Mouse (Mus musculus): ENCODE data around the gene Htra1.
A peak's percentile ranks its signal among the peaks of the same experiment; 100 is the strongest.

The Htra1 gene

DNA sequence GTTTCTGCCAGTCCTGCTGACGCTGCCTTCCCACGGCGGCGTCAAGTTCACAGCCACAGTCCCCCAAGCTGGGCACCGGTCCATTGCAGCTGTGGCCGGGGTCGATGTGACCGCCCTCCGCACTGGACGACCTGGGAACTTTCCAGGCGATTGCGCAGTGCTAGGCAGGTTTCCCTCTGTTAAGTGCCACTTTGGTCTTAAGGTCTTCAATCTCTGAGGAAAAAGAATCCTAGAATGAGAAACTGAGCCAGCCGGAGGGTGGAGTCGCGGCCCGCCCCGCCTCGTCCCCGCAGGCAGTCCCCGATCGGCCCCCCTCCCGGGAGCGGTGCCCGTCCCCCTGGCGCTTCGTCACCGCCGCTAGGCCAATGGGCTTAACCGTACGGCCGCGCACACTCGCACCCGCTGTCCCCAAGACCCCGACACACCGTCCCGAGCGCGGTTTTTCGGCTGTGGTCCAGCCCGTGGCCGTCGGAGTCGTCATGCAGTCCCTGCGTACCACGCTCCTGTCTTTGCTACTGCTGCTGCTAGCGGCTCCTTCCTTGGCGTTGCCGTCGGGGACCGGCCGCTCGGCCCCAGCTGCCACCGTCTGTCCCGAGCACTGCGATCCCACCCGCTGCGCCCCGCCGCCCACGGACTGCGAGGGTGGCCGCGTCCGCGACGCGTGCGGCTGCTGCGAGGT lies at the start of gene Htra1:
Gene Htra1 (plus strand): TSS at position 319 of the 679 bp plus-strand sequence.
- DNase-seq: peak; percentile 8 to 9

DNA sequence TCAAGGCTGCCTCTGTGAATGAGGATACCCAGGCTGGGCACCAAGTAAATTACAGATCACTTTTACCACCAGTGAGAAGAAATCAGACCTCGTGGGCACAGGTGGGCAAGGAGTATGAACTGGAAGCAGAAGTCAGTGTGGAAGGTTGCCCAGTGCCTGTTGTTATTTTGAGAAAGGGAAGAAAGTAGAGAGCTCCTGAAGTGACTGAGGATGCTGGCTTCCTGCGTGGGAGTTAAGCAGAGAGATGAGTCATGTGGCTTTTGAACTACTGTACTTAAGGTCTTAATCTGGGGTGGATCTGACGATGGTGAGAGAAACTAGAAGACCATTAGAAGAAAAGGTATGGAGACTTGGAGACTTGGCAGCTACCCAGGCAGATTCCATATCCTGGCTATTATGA lies 49.7 kb upstream of the Htra1 start:
- no peak for DNase-seq

DNA sequence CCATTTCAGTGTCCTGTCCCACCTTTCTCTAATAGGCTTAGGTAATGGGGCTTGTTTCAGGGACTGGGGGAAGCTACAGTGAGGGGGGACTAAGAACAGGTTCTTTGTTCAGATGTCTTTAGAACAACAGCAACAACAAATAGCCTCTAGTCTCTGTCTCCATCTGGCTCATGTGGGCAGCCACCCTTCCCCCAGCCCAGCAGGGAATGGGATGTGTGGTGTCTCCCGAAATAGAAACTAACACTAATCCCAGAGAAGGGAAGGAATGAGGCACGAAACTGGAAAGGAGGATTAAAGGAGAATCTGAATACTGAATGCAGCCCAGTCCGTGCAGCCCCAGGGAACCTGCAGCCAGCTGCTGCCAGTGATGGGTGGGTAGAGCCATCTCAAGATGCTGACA lies 48.0 kb upstream of the Htra1 start:
- DNase-seq: no peak

DNA sequence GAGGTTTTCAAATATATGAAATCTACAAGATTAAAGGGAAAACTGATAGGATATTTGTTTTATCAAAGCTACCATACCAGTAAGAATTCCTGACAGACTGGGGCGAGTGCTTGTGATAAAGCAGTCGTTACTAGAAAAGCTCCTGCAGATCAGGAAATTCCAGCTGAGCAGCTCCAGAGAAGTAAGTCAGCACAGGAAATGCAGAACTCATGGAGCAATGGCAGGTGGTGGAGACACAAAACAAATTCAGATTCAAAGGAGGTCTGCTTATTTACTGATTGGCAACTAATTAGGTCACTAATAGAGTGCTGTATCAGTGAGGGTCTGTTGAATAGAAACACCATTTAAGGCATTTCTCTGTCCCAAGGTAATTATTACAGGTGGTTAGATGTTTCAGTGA lies 45.0 kb upstream of the Htra1 start:
- DNase-seq: no peak

DNA sequence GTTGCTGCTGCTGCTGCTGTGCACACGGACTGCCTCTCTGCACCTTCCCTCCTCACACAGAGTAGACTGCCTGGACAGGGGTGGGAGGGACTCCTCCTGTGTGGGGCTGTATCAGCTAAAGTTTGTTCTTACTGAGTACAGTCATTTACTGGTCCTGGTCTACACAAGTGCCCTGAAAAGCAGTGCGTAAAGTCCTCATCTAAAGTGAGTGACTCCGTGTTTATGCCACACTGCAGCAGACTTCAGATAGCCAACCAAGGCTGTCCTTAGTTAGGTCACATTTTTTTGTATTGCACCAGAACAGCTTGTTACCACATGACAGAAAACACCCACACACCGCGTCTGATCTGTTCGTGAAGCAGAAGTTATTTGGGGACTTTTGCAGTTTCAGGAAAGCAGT lies 42.9 kb upstream of the Htra1 start:
- DNase-seq: peak in 1 of 2 experiments; percentile 31

DNA sequence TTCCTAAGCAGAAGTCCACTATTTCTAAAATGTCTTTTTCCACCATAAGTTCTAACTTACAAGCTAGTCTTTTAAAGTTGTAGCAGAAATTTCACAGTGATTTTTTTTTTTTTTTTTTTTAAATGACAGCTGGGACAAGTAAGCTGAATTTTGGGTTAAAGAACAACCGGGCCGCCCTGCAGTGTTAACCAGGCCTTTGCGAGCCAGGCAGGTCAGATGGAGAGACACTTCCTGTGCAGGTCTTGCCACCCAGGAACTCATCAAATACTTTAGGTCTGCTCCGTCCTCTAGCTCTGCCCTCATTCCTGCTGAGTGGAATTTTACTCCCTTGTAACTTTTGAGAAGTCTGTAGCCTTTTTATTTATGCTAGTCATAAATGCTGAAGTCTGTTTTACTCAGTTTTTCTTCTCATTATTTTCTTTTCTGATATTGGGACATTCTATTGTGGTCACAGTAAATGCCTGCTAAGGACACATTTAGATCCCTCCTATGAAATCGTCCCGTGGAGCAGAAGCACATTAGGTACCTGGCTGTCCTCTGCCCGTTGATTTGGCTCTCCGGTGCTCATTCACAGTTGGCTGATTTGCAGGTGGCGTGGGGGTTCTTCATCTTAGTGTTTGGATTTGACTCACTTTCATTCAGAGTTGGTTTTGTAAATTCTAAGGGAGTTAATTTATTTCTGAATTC lies 40.8 kb upstream of the Htra1 start:
- DNase-seq: no peak

DNA sequence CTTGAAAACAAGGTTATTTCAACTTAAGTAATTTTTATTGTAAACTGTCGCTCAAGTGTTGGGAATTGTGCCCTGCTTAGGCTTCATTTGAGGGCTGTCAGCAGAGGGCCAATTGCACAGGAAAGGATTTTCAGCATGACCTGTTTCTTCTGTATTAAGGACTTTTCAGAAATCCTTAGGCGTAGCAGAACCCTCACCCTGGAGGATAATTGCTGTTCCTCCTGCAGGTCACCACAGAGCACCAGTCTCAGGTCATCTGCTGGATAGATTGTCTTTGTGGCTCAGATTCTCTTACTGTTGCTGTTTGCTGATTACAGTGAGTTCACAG lies 40.3 kb upstream of the Htra1 start:
- DNase-seq: no peak

DNA sequence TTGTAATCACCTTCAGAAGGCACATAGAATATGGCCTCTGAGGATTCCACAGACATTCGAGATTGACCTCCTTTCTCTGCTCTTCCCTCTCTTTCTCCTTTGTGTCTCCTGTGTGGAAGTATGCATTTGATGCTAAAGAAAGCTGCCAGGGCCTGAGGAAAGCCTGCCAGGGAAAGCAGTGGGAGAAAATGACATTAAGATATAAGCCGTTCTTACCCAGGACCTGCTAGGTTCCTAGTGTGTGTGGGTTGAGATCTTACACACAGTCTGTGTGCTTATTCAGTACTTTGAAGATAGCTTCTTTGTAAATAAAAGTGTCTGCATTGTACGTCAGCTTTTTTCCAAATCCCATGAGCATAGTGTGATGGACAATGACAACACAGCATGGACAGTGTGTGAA lies 39.8 kb upstream of the Htra1 start:
- DNase-seq: no peak

DNA sequence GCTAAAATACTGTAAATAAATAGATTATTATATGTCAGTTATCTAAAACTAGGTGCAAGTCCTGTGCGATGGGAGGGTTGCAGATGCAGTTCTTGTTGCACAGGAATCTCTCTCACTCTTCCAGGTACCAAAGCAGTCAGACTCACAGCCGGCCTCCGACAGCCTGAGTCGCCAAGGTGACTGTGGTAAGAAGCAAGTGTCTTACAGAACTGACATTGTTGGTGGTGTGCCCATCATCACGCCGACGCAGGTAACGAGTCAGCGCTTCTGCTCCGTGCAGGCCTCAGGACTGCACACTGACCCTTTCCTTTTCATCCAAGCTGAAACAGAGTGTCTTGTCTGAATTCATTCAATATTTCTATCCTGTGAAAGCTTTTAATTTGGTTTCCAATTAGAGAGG lies 38.7 kb upstream of the Htra1 start:
- DNase-seq: no peak

DNA sequence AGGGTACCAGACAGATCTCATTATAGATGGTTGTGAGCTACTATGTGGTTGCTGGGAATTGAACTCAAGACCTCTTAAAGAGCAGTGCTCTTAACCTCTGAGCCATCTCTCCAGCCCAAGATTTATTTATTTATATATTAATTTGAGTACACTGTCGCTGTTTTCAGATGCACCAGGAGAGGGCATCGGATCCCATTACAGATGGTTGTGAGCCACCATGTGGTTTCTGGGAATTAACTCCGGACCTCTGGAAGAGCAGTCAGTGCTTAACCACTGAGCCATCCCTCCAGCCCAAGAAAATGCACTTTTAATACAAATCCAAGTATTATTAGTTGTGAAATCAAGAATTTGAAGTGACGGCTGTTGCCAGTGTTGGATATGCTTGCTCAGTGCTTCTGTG lies 37.5 kb upstream of the Htra1 start:
- DNase-seq: no peak

DNA sequence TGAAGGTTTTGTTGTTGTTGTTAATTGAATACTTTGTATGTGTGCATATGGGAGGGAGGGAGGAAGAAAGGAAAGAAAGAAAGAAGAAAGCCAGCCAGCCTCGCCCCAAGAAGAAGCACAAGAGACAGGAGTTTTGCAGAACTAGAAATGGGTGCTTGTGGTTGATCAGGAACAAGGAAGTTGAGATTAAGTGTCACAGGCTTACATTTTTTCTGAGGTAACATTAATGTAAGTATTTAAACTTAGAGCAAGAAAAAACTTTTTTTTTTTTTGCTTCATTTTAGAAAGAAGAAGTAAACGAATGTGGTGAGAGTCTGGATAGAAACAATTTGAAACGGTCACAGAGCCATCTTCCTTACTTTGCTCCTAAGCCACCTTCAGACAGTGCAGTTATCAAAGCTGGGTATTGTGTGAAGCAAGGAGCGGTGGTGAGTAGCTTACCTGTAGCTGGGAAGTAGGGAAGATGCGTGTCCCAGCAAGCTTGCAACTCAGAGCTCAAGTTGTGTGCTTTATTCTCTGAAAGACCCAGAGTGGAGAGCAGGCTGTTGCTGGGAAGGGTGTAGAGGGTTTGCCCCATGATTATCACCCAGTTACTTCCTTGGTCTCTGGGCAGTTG lies 35.6 kb upstream of the Htra1 start:
- no peak for DNase-seq

DNA sequence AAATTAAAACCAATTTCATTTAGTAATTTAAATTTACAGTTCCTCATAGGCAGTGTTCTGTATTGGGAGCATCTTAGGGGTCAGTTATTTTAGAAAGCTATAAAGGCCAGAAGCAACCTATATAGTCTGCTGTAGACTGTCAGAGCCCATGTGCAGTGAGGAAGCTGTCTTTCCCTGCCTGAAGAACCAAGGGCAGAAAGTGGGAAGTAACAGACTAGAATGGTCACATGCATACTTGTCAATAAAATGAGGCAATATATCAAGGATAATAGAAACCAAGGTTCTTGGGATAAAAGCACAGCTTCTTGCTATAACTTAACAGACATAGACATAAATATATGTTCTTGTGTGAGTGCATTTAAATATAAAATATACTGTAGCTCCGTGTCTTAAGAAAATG lies 33.0 kb upstream of the Htra1 start:
- DNase-seq: no peak

DNA sequence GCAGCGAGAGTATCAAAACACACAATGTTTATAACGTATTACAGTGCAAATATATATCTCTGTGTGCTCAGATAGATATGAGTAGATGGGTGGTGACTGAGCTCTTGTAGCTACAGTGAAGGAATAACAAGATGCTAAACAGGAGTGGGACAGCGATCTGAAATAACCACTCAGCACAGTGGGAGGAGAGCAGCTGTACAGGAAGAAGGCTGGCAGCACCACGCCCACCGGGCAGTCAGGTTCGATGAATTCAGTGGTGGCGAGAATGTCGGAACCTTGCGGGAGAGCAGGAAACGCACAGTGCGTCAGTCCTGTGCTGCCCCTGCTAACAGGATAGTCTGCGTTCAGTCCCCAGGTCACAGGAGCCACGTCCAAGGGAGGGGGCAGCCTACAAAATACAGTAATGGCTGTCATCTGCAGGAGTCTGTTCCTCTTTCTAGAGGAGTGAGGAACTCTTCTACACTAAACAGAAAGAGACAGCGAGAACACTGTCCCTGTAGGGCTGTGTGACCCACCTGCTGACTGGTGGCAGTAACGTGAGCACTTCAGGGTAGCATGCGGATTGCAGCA lies 32.3 kb upstream of the Htra1 start:
- peak; percentile 10 to 41 for DNase-seq

DNA sequence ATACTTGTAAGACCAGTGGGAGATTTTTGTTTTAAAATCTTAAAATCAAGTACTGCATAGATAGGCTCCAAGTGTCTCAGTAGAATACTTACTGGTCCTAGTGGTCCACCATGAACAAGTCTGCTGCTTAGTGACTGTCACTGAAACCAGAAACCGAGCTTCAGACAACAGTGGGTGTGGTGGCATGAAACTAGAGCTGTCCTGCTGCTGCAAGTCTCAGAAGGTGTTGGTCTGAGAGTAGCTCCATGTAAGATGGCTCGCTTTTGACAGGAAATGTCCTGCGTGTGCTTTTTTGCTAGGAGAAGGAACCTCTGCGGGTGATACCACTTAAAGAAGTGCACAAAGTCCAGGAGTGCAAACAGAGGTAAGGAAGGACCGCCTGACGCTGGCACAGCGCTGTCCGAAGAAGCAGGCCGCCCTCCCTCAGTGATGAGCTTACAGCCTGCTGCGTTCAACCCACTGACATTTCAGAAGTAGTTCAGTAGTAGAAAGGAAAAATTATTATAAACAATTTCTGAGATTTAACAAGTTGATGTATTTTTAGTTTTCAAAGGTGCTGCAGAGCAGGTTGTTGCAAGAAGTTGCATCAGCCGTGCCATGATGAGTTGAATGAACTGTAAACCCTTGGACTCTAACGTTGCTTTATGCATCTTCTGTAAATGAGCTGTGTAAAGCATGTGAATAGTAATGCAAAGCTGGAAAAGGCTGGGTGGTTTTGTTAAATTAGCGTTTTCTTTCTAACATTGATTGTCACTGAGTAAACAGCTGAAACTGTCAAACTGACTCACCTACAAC lies 31.1 kb upstream of the Htra1 start:
- DNase-seq: no peak

DNA sequence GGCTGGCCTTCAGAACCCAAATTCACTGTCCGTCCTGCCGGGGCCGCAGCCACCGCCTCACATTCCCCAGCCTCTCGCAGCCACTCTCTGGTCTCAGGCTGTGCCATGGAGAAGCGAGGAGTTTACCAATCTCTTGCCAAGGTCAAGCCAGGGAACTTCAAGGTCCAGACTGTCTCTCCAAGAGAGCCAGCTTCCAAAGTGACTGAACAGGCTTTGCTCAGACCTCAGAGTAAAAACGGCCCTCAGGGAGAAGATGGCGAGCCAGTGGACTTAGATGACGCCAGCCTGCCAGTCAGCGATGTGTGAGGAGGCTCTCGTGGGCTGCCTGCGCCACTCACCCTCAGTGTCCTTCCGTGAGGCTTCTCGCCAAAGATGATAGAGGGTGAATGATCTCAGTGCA lies 25.1 kb upstream of the Htra1 start:
- no peak for DNase-seq

DNA sequence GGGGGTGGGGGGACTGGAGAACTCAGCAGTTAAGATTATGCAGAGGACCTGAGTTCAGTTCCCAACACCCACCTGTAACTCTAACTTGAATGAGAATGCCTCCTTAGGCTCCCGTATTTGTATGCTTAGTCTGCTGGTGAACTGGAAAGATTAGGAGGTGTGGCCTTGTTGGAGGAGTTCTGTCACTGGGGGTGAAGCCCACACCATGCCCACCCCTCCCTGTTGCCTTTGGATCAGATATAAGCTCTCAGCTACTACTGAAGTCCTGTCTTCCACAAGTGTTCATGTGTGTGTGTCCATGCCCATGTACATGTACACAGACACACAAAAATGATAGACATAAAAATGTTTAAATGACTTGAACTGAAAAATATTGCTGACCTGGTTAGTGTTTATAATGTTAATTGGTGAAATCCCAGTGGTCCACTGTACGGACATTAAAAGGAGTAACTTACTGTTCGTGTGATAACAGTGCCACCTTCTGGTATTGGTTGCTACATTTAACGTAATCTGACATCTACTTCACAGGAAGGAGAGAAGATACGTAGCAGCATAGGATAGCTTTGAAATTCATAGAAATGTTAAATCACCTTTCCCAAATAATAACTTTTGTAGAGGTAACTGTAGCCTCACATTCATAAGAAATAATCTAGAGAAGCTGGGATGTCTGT lies 21.1 kb upstream of the Htra1 start:
- DNase-seq: no peak

DNA sequence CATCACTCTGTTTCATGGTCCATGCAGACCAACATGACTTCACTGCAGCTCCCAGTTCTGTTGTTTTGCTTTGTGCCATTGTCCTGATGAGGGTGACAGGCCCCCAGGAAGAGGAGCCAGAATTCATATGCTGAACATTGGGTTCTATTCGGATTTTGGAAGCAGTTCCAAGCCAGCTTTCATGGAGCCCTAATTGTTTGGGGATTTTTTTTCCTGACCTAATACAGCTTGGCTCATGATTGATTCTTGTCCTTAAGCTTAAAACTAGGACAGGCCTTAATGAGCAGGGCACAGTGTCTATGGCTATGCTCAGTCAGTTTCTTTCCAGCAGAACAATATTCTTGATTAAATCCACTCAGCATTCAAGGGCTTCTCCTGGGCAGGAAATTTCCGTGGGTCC lies 17.7 kb upstream of the Htra1 start:
- DNase-seq: no peak

DNA sequence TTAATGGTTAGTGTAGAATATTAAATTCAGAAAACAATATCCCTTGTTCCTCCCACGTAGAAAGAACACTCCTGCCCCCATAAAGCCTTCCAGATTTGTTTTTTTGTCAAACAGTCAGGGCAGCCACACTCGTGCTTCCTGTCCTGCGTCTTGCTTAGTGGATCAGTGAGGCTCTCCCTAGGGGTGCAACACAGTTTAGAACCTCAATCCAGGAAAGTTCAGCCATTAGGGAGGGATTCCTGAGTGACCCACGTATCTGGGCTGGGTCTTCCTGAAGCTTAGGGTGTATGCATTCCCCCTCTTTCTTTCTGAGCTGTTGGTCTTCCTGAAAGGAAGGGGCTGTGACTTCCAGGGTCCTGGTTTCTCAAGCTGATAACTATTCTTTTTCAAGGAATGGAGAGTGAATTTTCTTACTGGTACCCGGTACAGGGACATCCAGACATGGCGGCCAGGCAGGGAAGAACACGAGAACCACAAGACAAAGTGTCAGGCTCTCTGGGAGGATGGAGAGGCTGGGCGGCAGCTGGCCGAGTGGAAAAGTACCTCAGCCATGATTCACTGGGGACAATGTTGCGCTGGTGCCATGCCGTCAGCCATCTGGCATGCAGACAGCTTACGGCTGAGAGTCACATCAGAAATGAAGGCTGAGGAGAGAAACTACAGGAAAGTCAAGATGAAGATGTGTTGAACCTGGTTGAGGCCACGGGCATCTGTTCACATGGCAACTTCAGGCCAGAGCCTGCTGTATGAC lies 12.8 kb upstream of the Htra1 start:
- no peak for DNase-seq

DNA sequence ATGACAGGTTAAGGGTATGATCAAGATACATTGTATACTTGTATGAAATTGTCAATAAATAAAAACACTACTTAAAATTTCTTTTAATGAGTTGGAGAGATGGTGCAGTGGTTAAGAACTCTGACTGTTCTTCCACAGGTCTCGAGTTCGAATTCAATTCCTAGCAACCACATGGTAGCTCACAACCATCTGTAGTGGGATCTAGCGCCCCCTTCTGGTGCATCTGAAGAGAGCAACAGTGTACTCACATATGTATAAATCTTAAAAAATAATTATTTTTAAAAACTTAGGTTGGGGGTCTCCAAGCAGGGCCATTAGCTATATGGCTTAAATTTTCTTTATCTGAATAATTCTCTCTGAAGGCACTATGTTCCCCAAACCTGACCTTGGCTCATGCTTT lies 5.5 kb upstream of the Htra1 start:
- no peak for DNase-seq

DNA sequence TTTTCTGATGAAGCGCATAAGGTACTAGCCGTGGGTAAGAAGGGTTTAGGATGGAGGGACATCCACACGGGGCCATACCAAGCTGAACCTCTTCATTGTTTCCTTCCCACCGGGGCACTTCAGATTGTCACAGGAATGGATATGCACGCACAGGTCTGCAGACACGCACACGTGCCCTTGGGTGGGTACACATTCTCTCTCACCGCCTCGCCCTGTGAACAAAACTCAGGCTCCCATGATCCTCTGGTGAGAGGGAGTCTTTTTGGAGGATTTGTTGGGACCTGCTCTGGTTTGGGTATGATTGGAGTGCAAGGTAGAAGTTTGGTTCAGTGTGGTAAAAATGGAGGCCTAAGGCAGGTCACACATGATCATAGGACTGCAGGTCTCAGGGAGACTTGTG lies 3.0 kb upstream of the Htra1 start:
- DNase-seq: no peak

DNA sequence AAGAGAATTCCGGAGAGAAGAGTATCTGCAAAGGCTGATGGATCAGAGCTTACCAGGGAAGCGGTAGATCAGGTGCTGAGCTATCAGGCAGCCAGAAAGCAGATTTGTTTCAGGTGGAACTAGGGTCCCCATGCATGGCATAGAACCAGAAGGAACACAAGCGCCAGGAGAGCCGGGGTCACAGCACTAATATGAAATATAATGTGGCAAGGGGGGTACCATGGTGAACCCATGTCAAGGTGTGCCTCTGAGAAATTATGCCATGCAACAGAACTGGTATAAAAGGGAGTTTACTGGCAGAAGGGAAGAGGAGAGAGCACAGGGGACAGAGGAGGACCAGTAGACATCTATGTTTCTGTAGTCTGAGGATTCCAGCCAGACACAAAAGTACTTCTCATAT lies 1.3 kb upstream of the Htra1 start:
- no peak for DNase-seq

DNA sequence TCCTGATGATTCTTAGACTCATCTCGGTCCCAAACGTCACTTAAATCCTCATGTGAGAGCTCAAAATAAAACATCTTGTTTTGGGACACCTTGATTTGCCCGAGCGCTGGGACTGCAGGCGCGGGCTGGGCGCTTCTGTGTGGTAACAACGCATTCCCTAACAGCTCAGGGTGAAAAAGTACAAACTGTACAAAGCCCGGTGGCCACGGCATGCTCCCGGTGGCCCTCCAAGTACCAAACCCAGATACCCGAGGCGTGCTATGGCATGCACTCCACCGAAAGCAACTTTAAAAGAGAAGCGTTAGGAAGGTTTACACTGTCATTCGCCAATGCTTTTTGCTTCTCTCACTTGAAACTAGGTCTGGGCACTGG lies 504 bp upstream of the Htra1 start:
- DNase-seq: no peak

All from thymus, adult 18-20 months (tissue).